Mouse (Mus musculus) hindbrain, embryonic 15.5 days (tissue): ENCODE measurements around the gene Camk2d. TPM values are rescaled to one million over a fixed set of nuclear protein-coding genes. Genes with fewer than 3 reads are reported as not detected.
A peak's percentile ranks its signal among the peaks of the same experiment; 100 is the strongest.

ENCODE experiments used
- ATAC-seq: fragments of 200-750 bp; cut with Nextera tagmentation; 2 replicates; pipeline ENCODE4 v1.8.0; 2017; ENCODE audit warnings: low read depth, moderate number of reproducible peaks, moderate TSS enrichment; ENCODE audit not compliant: low FRiP score
- H3K27ac ChIP-seq: fragments of 300-500 bp; sonication (generic); replicated peaks from 2 replicates; pipeline ENCODE4 v1.5.1; 2015; ENCODE audit warnings: mild to moderate bottlenecking, inconsistent platforms
- H3K27me3 ChIP-seq: fragments of 300-500 bp; sonication (generic); 2 replicates; pipeline ENCODE4 v1.6.1; 2015; ENCODE audit warnings: control low read depth, inconsistent platforms
- H3K36me3 ChIP-seq: fragments of 300-500 bp; sonication (generic); 2 replicates; pipeline ENCODE4 v1.6.1; 2015; ENCODE audit warnings: control low read depth, inconsistent platforms
- H3K4me1 ChIP-seq: fragments of 300-500 bp; sonication (generic); replicated peaks from 2 replicates; pipeline ENCODE4 v1.6.1; 2015; ENCODE audit warnings: control low read depth, inconsistent platforms
- H3K4me2 ChIP-seq: fragments of 300-500 bp; sonication (generic); 2 replicates; pipeline ENCODE4 v1.6.1; 2015; ENCODE audit warnings: moderate library complexity, mild to moderate bottlenecking, inconsistent platforms
- H3K4me3 ChIP-seq: fragments of 300-500 bp; sonication (generic); 2 replicates; pipeline ENCODE4 v1.5.1; 2015; ENCODE audit warnings: mild to moderate bottlenecking, inconsistent platforms
- H3K9ac ChIP-seq: fragments of 300-500 bp; sonication (generic); 2 replicates; pipeline ENCODE4 v1.6.1; 2015; ENCODE audit warnings: inconsistent platforms
- H3K9me3 ChIP-seq: fragments of 300-500 bp; sonication (generic); 2 replicates; pipeline ENCODE4 v1.6.1; 2016; ENCODE audit warnings: control low read depth, inconsistent platforms
- WGBS: fragments of 180-500 bp; shearing (Covaris S2); methylation state at CpG from one replicate; pipeline ENCODE4 v1.1.7; 2015; 5-methylcytosine and 5-hydroxymethylcytosine counted together
- polyA plus RNA-seq: library from polyadenylated mRNA; unstranded; fragments of >200 nt; fragmentation: Nextera tagmentation; extraction: Ambion mirVana; gene quantifications from 2 replicates; pipeline ENCODE4 v1.2.1, GENCODE M21; 2015

Camk2d gene
- polyA plus RNA-seq, 1 experiment from 2014 or later = 85.4 TPM

GRCm38 (mm10) chr3:126696620-126697019, 100.5 kb downstream of the Camk2d start:
- 79% methylated on average over 6 of the region's 6 CpGs for WGBS
- Histone ChIP-seq H3K36me3 (no peaks in the 10 kb centered on the region), H3K4me3 (no peak overlapping the region), H3K27me3 (no peaks in the 10 kb centered on the region), H3K9ac (no peak overlapping the region), H3K4me2 (no peak overlapping the region), H3K27ac (no peak overlapping the region), H3K4me1 (peaks cover 16% of the 10 kb centered on the region), H3K9me3 (no peaks in the 10 kb centered on the region)
- no peak for ATAC-seq

GRCm38 (mm10) chr3:126699740-126700139, 103.6 kb downstream of the Camk2d start:
- H3K4me1 ChIP-seq = peaks cover 10% of the 10 kb centered on the region
- WGBS = 80% methylated on average over 3 of the region's 3 CpGs
- H3K27ac ChIP-seq = no peak overlapping the region
- H3K36me3 ChIP-seq = no peaks in the 10 kb centered on the region
- no peak overlapping the region for H3K4me3 ChIP-seq
- no peak for ATAC-seq
- no peaks in the 10 kb centered on the region for H3K9me3 ChIP-seq
- no peak overlapping the region for H3K9ac ChIP-seq
- H3K27me3 ChIP-seq = no peaks in the 10 kb centered on the region
- H3K4me2 ChIP-seq = no peak overlapping the region

- Histone ChIP-seq H3K4me1 (no peaks in the 10 kb centered on the region), H3K27me3 (no peaks in the 10 kb centered on the region), H3K36me3 (no peaks in the 10 kb centered on the region), H3K9ac (no peak overlapping the region), H3K4me3 (no peak overlapping the region), H3K9me3 (no peaks in the 10 kb centered on the region), H3K27ac (no peak overlapping the region), H3K4me2 (no peak overlapping the region)
- no peak for ATAC-seq
- WGBS = 93% methylated on average over 6 of the region's 6 CpGs
Measured at GRCm38 (mm10) chr3:126701067-126701466, 105.0 kb downstream of the Camk2d start.

- Histone ChIP-seq H3K4me3 (no peak overlapping the region), H3K4me1 (no peaks in the 10 kb centered on the region), H3K4me2 (no peak overlapping the region), H3K36me3 (no peaks in the 10 kb centered on the region), H3K9me3 (no peaks in the 10 kb centered on the region), H3K27me3 (no peaks in the 10 kb centered on the region), H3K27ac (no peak overlapping the region), H3K9ac (no peak overlapping the region)
- ATAC-seq = no peak
- 92% methylated on average over 6 of the region's 6 CpGs for WGBS
Measured at GRCm38 (mm10) chr3:126701586-126701985, 105.5 kb downstream of the Camk2d start.

GRCm38 (mm10) chr3:126705490-126705889, 109.4 kb downstream of the Camk2d start:
- H3K9ac ChIP-seq = no peak overlapping the region
- H3K4me3 ChIP-seq = no peak overlapping the region
- no peaks in the 10 kb centered on the region for H3K27me3 ChIP-seq
- no peaks in the 10 kb centered on the region for H3K4me1 ChIP-seq
- H3K36me3 ChIP-seq = no peaks in the 10 kb centered on the region
- ATAC-seq = no peak
- H3K4me2 ChIP-seq = no peak overlapping the region
- no peaks in the 10 kb centered on the region for H3K9me3 ChIP-seq
- no peak overlapping the region; the same call in 1 of the 2 replicates for H3K27ac ChIP-seq
- WGBS = 81% methylated on average over 1 of the region's 1 CpGs

- H3K4me1 ChIP-seq = no peaks in the 10 kb centered on the region
- ATAC-seq = no peak
- no peak overlapping the region for H3K27ac ChIP-seq
- H3K4me3 ChIP-seq = no peak overlapping the region
- no peak overlapping the region for H3K4me2 ChIP-seq
- WGBS = 72% methylated on average over 1 of the region's 1 CpGs
- no peaks in the 10 kb centered on the region for H3K36me3 ChIP-seq
- H3K9ac ChIP-seq = no peak overlapping the region
- H3K9me3 ChIP-seq = no peaks in the 10 kb centered on the region
- H3K27me3 ChIP-seq = no peaks in the 10 kb centered on the region
Measured at GRCm38 (mm10) chr3:126714281-126714680, 118.2 kb downstream of the Camk2d start.

- WGBS = 61% methylated on average over 5 of the region's 5 CpGs
- Histone ChIP-seq H3K4me3 (no peak overlapping the region), H3K4me2 (no peak overlapping the region), H3K9ac (no peak overlapping the region), H3K36me3 (no peaks in the 10 kb centered on the region), H3K27ac (peak overlapping the region; percentile 63), H3K4me1 (peaks cover 9% of the 10 kb centered on the region), H3K27me3 (no peaks in the 10 kb centered on the region), H3K9me3 (no peaks in the 10 kb centered on the region)
- ATAC-seq = peak; percentile 57; the same call in 1 of the 2 replicates
Measured at GRCm38 (mm10) chr3:126723021-126723449, 126.9 kb downstream of the Camk2d start.

- Histone ChIP-seq H3K27me3 (no peaks in the 10 kb centered on the region), H3K9ac (no peak overlapping the region), H3K27ac (peak overlapping the region; percentile 63), H3K9me3 (no peaks in the 10 kb centered on the region), H3K4me3 (no peak overlapping the region), H3K4me1 (peaks cover 9% of the 10 kb centered on the region), H3K4me2 (no peak overlapping the region), H3K36me3 (no peaks in the 10 kb centered on the region)
- no peak for ATAC-seq
- WGBS = 62% methylated on average over 5 of the region's 5 CpGs
Measured at GRCm38 (mm10) chr3:126723458-126723857, 127.4 kb downstream of the Camk2d start.

- no peak overlapping the region for H3K27ac ChIP-seq
- H3K27me3 ChIP-seq = no peaks in the 10 kb centered on the region
- no peaks in the 10 kb centered on the region for H3K36me3 ChIP-seq
- no peaks in the 10 kb centered on the region for H3K9me3 ChIP-seq
- H3K4me2 ChIP-seq = no peak overlapping the region
- no peak overlapping the region for H3K9ac ChIP-seq
- no peak for ATAC-seq
- peaks cover 9% of the 10 kb centered on the region for H3K4me1 ChIP-seq
- WGBS = 65% methylated on average over 9 of the region's 9 CpGs
- no peak overlapping the region for H3K4me3 ChIP-seq
Measured at GRCm38 (mm10) chr3:126725647-126726046, 129.5 kb downstream of the Camk2d start.

- no peaks in the 10 kb centered on the region for H3K36me3 ChIP-seq
- no peaks in the 10 kb centered on the region for H3K9me3 ChIP-seq
- H3K9ac ChIP-seq = no peak overlapping the region
- H3K4me3 ChIP-seq = no peak overlapping the region
- no peak overlapping the region for H3K4me2 ChIP-seq
- H3K4me1 ChIP-seq = peaks cover 9% of the 10 kb centered on the region
- 95% methylated on average over 4 of the region's 4 CpGs for WGBS
- H3K27me3 ChIP-seq = no peaks in the 10 kb centered on the region
- no peak for ATAC-seq
- H3K27ac ChIP-seq = no peak overlapping the region
Measured at GRCm38 (mm10) chr3:126727387-126727786, 131.3 kb downstream of the Camk2d start.

GRCm38 (mm10) chr3:126730411-126730810, 134.3 kb downstream of the Camk2d start:
- Histone ChIP-seq H3K27ac (no peak overlapping the region), H3K9me3 (no peaks in the 10 kb centered on the region), H3K36me3 (no peaks in the 10 kb centered on the region), H3K27me3 (no peaks in the 10 kb centered on the region), H3K9ac (no peak overlapping the region), H3K4me3 (no peak overlapping the region), H3K4me1 (no peaks in the 10 kb centered on the region), H3K4me2 (no peak overlapping the region)
- 79% methylated on average over 5 of the region's 5 CpGs for WGBS
- ATAC-seq = no peak

- WGBS = 98% methylated on average over 2 of the region's 2 CpGs
- Histone ChIP-seq H3K4me2 (no peak overlapping the region), H3K27me3 (no peaks in the 10 kb centered on the region), H3K9ac (no peak overlapping the region), H3K4me3 (no peak overlapping the region), H3K27ac (no peak overlapping the region), H3K4me1 (no peaks in the 10 kb centered on the region), H3K9me3 (no peaks in the 10 kb centered on the region), H3K36me3 (no peaks in the 10 kb centered on the region)
- peak; percentile 38; the same call in 1 of the 2 replicates for ATAC-seq
Measured at GRCm38 (mm10) chr3:126732323-126732722, 136.2 kb downstream of the Camk2d start.

- Histone ChIP-seq H3K36me3 (no peaks in the 10 kb centered on the region), H3K4me3 (no peak overlapping the region), H3K9ac (no peak overlapping the region), H3K9me3 (no peaks in the 10 kb centered on the region), H3K4me1 (no peaks in the 10 kb centered on the region), H3K27me3 (no peaks in the 10 kb centered on the region), H3K27ac (no peak overlapping the region), H3K4me2 (no peak overlapping the region)
- WGBS = 86% methylated on average over 2 of the region's 2 CpGs
- no peak for ATAC-seq
Measured at GRCm38 (mm10) chr3:126734533-126734932, 138.4 kb downstream of the Camk2d start.
